Mouse (Mus musculus): ENCODE data around the gene Cox10. TPM values are rescaled to one million over a fixed set of nuclear protein-coding genes. Genes with fewer than 3 reads are reported as not detected.

The Cox10 gene
- polyA plus RNA-seq, 1 experiment from 2014 or later, result 22.6 TPM

DNA sequence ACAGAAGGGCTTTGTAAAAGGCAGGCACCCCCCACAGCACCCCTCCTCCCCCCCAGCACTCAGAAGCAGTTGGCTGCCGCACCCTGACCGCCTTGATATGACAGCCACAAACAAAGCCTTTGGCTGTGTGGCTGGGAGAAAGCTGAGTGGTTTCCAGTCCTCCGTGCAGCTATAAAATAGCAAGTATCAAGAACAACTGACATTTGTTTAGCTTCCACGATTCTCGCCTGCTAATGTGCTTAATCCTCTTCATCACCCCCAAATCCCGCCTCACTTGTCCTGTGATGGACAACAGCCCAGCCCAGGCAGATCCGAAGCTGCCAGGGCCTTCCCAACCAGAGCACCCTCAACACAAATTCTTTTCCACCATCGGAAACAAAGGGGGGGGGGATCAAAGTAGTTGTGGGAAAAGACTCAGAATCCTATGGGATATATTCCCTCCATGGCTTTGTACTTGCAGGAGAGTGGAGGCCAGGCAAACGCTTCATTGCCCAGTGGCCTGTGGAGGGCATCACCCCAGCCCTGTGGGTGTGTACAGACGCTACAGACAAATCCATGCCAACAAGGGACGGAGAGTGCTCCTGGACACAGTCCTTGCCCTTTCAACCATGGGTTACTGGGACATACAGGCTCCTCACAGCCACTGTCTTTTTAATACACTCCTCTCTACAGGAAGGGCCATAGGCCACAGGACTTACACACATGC lies 109.9 kb downstream of the Cox10 start:
- peak overlapping the region; percentile 56 for H3K27ac ChIP-seq (replicated peaks)

DNA sequence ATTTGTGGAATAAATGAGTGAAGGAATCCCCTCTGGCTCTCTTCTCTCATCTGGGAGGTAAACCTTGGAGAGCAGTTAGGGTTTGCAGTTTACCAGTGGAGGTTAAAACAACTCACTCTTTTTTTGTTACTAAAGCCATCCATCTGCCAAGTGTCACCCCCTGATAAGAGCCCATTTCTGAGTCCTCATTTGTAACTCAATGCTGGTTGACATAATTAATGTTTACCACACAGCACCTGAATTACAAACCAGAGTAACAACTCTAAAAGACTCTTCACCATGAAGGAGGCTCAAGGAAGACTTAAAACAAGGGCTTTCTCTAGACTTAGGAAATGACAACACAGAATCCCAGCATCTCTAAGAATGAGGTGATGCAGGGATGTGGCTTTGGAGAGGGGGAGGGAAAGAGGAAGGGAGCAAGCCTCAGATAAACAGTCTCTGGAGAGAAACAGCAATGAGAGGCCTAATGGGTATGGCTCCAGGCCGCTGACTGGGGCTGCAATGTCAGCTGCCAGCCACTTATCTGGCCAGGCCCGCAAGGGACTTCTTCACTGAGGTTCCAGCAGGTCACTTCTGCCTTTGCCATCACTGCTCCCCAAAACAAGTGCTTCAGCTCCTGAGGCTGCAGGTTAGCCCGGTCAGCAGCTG lies 110.8 kb downstream of the Cox10 start:
- ATAC-seq (replicated peaks), result no peak
- H3K9me3 ChIP-seq, result no peaks in the 10 kb centered on the region
- H3K9ac ChIP-seq (replicated peaks), result no peak overlapping the region
- WGBS, result 42% methylated on average over 3 of the region's 3 CpGs
- peak overlapping the region; percentile 56 for H3K27ac ChIP-seq (replicated peaks)
- H3K4me3 ChIP-seq, result no peak overlapping the region
- H3K4me1 ChIP-seq, result peaks cover 21% of the 10 kb centered on the region
- H3K4me2 ChIP-seq (replicated peaks), result no peak overlapping the region
- H3K36me3 ChIP-seq, result no peaks in the 10 kb centered on the region
- H3K27me3 ChIP-seq, result no peaks in the 10 kb centered on the region

More for the DNA sequence above, 109.9 kb downstream of the Cox10 start:
- Histone ChIP-seq H3K36me3 (no peaks in the 10 kb centered on the region), H3K4me1 (peaks cover 21% of the 10 kb centered on the region), H3K9me3 (no peaks in the 10 kb centered on the region), H3K4me2 (replicated peaks) (no peak overlapping the region), H3K4me3 (no peak overlapping the region), H3K9ac (replicated peaks) (no peak overlapping the region), H3K27me3 (no peaks in the 10 kb centered on the region)
- 13% methylated on average over 11 of the region's 11 CpGs for WGBS
- ATAC-seq (replicated peaks), result peak; percentile 82

DNA sequence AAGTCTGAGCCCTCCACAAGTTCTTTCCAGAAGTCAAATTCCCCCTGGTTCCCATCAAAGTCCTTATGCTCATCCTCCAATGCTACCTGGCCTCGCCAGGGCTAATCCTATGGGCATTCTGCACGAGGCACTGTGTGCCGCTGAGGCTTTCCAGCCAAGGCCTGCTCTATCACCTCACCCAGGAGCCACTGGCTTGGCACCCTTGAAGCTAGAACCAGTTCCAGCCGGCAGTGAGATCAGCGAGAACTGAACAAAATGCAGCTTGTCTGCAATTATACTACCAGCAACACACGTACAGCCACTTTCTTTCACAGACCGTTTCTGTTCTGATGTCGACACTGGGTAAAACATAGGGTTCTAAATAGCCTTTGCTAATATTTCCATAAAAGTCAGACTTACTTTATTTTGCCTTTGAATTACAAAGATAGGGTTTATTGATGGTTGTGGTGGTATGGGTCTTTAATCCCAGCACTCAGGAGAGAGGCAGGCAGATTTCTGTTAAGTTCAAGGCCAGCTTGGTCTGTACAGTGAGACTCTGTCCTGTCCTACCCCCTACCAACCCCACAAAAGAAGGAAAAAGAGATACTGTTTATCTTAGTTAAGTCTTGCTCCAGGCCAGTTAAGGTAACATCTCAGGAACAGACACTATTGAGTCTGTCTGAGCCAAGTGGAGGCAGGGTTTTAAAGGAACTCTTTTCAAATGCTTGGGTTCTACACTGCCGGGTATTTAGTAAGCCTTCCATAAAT lies 111.5 kb downstream of the Cox10 start:
- Histone ChIP-seq H3K4me2 (replicated peaks) (no peak overlapping the region), H3K27me3 (no peaks in the 10 kb centered on the region), H3K27ac (replicated peaks) (no peak overlapping the region), H3K9ac (replicated peaks) (no peak overlapping the region), H3K4me1 (peaks cover 21% of the 10 kb centered on the region), H3K4me3 (no peak overlapping the region), H3K36me3 (no peaks in the 10 kb centered on the region), H3K9me3 (no peaks in the 10 kb centered on the region)
- 65% methylated on average over 9 of the region's 9 CpGs for WGBS
- no peak for ATAC-seq (replicated peaks)

DNA sequence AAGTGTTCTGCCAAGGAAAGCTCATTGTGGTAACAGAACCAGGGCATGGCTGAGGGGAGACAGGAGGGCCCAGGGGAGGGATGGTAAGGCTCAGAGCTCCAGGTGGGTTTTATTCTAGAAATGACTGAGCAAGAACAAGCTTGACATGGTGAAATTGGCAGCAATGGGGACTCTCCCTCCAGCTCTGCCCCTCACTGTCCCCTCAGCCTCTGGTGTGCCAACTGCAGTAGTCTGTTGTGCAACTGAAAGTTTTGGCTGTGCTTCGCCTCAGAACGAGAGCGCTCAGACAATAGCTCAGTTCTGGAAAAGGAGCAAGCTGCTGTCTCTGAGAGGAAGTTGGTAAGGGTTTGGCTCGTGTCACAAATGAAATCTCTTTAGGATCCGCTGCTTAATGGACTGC lies 113.8 kb downstream of the Cox10 start:
- Histone ChIP-seq H3K4me3 (no peak overlapping the region), H3K4me1 (peaks cover 21% of the 10 kb centered on the region), H3K9me3 (no peaks in the 10 kb centered on the region), H3K4me2 (replicated peaks) (no peak overlapping the region), H3K27ac (replicated peaks) (no peak overlapping the region), H3K9ac (replicated peaks) (no peak overlapping the region), H3K36me3 (no peaks in the 10 kb centered on the region), H3K27me3 (no peaks in the 10 kb centered on the region)
- WGBS, result 39% methylated on average over 5 of the region's 5 CpGs
- ATAC-seq (replicated peaks), result no peak

DNA sequence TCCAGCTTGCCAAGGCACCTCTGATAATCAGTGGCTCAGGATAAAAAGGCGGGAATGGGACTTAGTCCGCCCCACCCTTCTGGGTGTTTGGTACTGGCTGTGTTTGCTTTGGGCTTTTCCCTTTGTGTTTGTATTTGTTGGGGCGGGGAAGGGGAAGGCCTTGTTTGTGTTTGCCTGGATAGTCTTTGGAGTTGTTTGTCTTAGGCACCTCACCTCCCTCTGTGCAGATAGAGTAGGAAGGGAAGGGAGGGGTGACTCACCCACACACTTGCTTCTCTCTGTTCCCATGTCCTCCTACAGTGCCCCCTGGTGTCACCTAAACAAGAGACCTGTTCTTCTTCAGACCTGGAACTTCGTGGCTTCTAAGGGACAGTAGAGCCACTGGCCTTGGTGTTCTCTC lies 122.1 kb downstream of the Cox10 start:
- H3K9ac ChIP-seq (replicated peaks), result no peak overlapping the region
- no peak overlapping the region for H3K4me3 ChIP-seq
- no peak for ATAC-seq (replicated peaks)
- no peak overlapping the region for H3K4me2 ChIP-seq (replicated peaks)
- H3K36me3 ChIP-seq, result no peaks in the 10 kb centered on the region
- H3K27ac ChIP-seq (replicated peaks), result no peak overlapping the region
- peaks cover 8% of the 10 kb centered on the region for H3K4me1 ChIP-seq
- no peaks in the 10 kb centered on the region for H3K9me3 ChIP-seq
- 51% methylated on average over 4 of the region's 4 CpGs for WGBS
- no peaks in the 10 kb centered on the region for H3K27me3 ChIP-seq

DNA sequence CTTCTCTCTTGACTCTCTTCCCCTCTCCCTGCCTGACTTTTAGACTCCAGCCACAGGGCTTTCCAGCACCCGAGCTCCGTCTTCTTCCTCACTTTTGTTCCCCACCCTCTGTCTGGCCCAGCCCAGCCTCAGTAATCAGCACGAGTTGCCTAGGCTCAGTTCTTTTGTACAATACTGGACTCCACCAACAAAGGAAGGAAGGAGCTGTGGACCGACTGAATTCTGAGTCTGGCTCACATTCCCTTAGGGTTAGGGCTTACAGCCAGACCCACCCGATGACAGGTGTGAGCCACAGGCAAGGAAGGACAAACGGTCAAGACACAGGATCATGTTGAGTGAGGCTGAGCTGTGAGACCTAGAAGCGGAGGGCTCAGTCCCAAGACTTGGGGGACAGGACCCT lies 122.5 kb downstream of the Cox10 start:
- ATAC-seq (replicated peaks), result no peak
- 22% methylated on average over 7 of the region's 7 CpGs for WGBS
- H3K27me3 ChIP-seq, result no peaks in the 10 kb centered on the region

DNA sequence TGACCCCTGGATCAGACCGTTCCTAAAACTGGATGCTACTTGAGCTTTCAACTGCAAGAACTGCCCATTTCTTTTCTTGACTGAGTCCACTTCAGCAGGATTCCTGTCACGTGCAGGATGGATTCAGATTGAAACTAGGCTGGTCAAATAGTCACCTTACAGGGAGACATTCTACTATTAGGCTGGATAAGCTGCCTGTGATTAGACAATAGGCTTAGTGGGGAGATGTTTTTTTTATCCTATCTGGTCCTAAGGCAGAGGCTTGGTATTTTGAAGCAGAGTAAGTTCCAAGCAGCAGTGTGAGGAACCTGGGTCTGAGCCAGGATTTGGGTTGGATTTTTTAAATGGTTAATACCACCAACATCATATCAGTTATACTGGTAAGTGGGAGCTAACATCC lies 125.4 kb downstream of the Cox10 start:
- H3K9me3 ChIP-seq, result no peaks in the 10 kb centered on the region
- H3K4me3 ChIP-seq, result no peak overlapping the region
- no peaks in the 10 kb centered on the region for H3K27me3 ChIP-seq
- no peak overlapping the region for H3K27ac ChIP-seq (replicated peaks)
- WGBS, result 82% methylated on average over 2 of the region's 2 CpGs
- no peak overlapping the region for H3K9ac ChIP-seq (replicated peaks)
- no peak overlapping the region for H3K4me2 ChIP-seq (replicated peaks)
- no peaks in the 10 kb centered on the region for H3K36me3 ChIP-seq
- H3K4me1 ChIP-seq, result peaks cover 13% of the 10 kb centered on the region
- ATAC-seq (replicated peaks), result no peak

More for the DNA sequence above, 122.5 kb downstream of the Cox10 start:
- H3K36me3 ChIP-seq, result no peaks in the 10 kb centered on the region
- no peak overlapping the region for H3K27ac ChIP-seq (replicated peaks)
- no peak overlapping the region for H3K4me3 ChIP-seq
- H3K9ac ChIP-seq (replicated peaks), result no peak overlapping the region
- H3K4me2 ChIP-seq (replicated peaks), result no peak overlapping the region
- no peaks in the 10 kb centered on the region for H3K9me3 ChIP-seq
- H3K4me1 ChIP-seq, result peaks cover 13% of the 10 kb centered on the region

DNA sequence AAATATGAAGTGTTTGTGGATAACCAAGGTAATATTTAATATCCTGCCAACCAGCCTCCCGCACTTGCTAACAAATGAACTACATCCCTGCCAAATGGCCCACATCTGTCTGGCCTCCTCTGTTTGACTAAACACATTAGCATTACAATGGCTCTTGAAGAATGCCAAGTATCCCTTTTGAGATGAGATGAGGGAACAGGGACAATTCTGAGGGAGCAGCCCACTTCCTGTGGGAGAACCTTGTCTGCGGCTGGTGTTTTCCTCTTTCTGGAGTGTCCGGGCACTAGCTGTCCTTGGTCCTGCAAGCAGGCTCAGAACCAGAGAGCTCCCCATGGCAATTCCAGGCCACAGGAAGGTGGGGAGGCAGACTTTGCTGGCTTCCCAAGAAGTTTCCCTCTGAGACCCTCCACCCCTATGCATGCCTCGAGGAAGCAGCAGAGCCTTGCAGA lies 126.5 kb downstream of the Cox10 start:
- Histone ChIP-seq H3K9me3 (no peaks in the 10 kb centered on the region), H3K4me1 (peaks cover 13% of the 10 kb centered on the region), H3K36me3 (no peaks in the 10 kb centered on the region), H3K4me2 (replicated peaks) (no peak overlapping the region), H3K27me3 (no peaks in the 10 kb centered on the region), H3K4me3 (no peak overlapping the region), H3K27ac (replicated peaks) (no peak overlapping the region), H3K9ac (replicated peaks) (no peak overlapping the region)
- no peak for ATAC-seq (replicated peaks)
- 7% methylated on average over 4 of the region's 4 CpGs for WGBS

DNA sequence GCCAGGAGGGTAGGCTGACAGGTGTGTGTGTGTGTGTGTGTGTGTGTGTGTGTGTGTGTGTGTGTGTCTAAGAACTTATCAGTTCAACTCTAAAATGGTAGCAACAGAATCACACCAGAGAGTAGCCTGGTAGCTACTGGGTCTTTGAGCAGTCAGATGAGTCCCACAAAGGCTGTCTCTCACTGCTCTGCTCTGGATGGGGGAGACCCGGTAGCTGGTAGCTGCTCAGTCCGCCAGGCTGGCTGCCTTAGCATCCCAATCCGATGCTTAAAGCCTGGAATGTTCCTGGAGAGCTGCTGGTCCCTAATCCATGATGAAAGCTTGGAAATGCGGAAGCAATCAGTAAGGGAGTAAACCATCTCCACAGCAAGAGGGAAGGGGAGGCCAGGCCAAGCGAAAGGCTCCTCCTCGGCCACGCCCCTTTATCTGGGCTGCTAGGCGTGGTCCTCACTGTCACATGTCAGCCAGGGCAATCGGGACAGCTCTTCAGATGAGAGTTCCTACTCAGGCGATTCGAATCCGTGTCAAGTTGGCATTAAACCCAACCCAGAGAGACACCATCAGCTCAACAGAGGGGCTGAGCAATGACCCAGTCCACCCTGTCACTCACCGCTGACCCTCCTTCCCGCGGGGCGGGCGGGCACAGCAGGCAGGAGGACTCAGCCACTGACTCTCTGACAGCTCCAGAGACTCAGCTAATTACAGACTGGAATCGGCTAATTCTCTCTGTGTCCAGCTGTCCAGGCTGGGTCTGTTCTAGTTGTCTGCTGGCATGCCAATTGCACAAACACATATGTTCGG lies 127.2 kb downstream of the Cox10 start:
- peaks cover 15% of the 10 kb centered on the region for H3K4me1 ChIP-seq
- no peak overlapping the region; the same call in 1 of the 2 replicates for H3K9ac ChIP-seq (replicated peaks)
- H3K4me3 ChIP-seq, result peak overlapping the region; percentile 22
- H3K27ac ChIP-seq (replicated peaks), result no peak overlapping the region
- H3K27me3 ChIP-seq, result no peaks in the 10 kb centered on the region
- 5% methylated on average over 19 of the region's 19 CpGs for whole genome bisulfite sequencing
- ATAC-seq (replicated peaks), result peak; percentile 57
- no peaks in the 10 kb centered on the region for H3K9me3 ChIP-seq
- no peaks in the 10 kb centered on the region for H3K36me3 ChIP-seq
- H3K4me2 ChIP-seq (replicated peaks), result peak overlapping the region; percentile 36

DNA sequence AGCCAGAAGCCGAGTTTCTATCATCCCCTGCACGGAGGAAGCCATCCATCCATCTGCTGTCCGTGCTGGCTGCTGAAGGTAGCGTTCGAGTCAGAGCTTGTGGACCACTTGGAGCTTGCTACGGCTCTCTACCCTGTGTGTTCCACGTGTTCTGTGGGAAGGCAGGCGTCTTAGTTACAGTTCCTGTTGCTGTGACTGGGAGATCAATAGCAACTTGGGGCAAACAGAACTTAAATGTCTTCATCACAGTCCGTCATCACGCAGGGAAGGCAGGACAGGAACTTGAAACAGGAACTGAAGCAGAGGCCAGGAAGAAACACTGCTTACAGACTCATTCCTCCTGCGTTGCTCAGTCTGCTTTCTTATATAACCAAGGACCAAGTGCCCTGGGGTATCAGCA lies 130.9 kb downstream of the Cox10 start:
- Histone ChIP-seq H3K9me3 (no peaks in the 10 kb centered on the region), H3K36me3 (no peaks in the 10 kb centered on the region), H3K4me3 (no peak overlapping the region), H3K4me1 (peaks cover 17% of the 10 kb centered on the region), H3K27me3 (no peaks in the 10 kb centered on the region), H3K4me2 (replicated peaks) (no peak overlapping the region), H3K9ac (replicated peaks) (no peak overlapping the region), H3K27ac (replicated peaks) (no peak overlapping the region)
- ATAC-seq (replicated peaks), result no peak
- 89% methylated on average over 11 of the region's 11 CpGs for WGBS

DNA sequence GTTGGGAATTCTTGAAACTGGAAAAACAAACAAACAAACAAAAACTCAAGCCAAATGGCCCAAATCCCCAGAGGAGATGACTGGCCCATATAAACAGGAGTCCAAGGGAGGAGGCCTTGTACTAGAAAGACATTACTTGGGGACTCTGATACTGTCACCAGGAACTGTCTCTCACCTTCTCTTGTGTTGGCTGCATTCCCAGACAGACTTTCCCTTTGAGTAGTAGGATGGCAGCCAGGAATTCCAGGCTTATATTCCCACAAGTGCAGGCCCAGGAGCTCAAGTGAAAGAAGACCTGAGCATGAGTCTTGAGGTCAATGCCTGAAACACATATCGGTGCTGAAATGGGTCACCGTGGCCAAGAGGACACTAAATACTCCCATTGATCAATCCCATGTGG lies 132.2 kb downstream of the Cox10 start:
- Histone ChIP-seq H3K36me3 (no peaks in the 10 kb centered on the region), H3K27ac (replicated peaks) (no peak overlapping the region), H3K9ac (replicated peaks) (no peak overlapping the region), H3K9me3 (no peaks in the 10 kb centered on the region), H3K27me3 (no peaks in the 10 kb centered on the region), H3K4me1 (peaks cover 7% of the 10 kb centered on the region), H3K4me3 (no peak overlapping the region), H3K4me2 (replicated peaks) (no peak overlapping the region)
- ATAC-seq (replicated peaks), result no peak
- 90% methylated on average over 2 of the region's 2 CpGs for WGBS

DNA sequence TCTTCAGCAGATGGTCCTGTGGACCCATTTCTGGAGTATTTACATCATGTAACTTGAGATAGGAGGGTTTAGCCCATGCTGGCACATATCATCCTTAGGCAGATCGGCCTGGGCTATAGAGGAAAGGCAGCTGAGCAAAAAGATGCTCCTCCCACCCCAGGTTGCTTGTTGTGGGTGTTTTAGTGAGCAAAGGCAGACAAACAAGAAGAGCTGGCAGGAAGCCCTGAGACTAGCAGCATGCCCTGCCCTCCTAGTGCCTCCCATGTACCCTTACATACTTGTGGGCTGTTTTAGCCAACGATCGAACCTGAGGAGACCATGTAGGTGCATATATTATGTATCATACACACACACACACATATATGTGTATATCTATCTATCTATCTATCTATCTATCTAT lies 135.3 kb downstream of the Cox10 start:
- Histone ChIP-seq H3K4me3 (no peak overlapping the region), H3K27me3 (no peaks in the 10 kb centered on the region), H3K4me2 (replicated peaks) (no peak overlapping the region), H3K9ac (replicated peaks) (no peak overlapping the region), H3K4me1 (0 out of 2 replicates have a peak, but pooled peaks cover 5% of the 10 kb centered on the region), H3K36me3 (no peaks in the 10 kb centered on the region), H3K27ac (replicated peaks) (no peak overlapping the region), H3K9me3 (no peaks in the 10 kb centered on the region)
- ATAC-seq (replicated peaks), result no peak
- 77% methylated on average over 3 of the region's 3 CpGs for WGBS

Measured in forebrain, embryonic 15.5 days (tissue).